ENCODE assay signal across 8 mouse cellular contexts in the genomic region with DNA sequence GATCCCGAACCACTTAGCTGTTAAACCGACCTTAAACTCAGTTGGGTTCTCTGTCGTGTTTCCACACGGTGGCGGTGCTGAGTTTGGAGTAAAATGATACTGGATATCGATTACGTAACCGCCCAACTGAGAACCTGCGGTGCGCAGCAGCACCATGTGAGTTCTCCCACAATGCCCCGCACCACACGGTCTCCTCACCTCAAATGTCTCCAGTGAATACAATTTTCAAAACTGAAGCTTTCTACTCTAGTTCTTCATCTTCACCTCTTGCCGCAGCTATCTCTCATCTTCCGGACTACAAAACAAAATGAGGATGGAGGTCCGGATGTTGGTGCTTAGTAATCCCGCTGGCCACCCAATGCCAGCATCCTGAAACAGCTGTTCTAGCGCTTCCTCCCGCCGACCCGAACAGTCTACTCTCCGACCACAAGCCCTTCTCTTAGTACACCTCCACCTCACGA. TPM values are rescaled to one million over a fixed set of nuclear protein-coding genes. Genes with fewer than 3 reads are reported as not detected.
DNase-seq lines count a peak whose midpoint lies in the region; ATAC-seq and TF ChIP-seq lines count a peak whose summit lies in the region.

No protein-coding gene starts in this region.

- TF ChIP-seq CTCF in C2C12 (IDR thresholded peaks at IDR 0.05; ENCODE audit: control insufficient read depth, insufficient read depth, insufficient read length), result peak; percentile 17
- peak; percentile 77 for TF ChIP-seq CTCF in brain, embryonic 14.5 days (IDR thresholded peaks at IDR 0.05; ENCODE audit: borderline replicate concordance, extremely low read depth, insufficient read depth, insufficient read length)
- TF ChIP-seq CTCF in midbrain, postnatal 0 days (IDR thresholded peaks at IDR 0.05), result peak; percentile 88

- no peak overlapping the region for H3K27ac ChIP-seq in heart, embryonic 11.5 days (ENCODE audit: low read depth, low read length)
- H3K27ac ChIP-seq in kidney, embryonic 15.5 days, result no peak overlapping the region
- H3K27ac ChIP-seq in limb, embryonic 15.5 days, result no peak overlapping the region
- peak overlapping the region; percentile 57 for H3K27ac ChIP-seq in midbrain, postnatal 0 days (ENCODE audit: low read depth, low read length)

- peaks cover 2% of the 10 kb centered on the region for H3K79me3 ChIP-seq in C2C12 (ENCODE audit: low read depth)

- no peaks in the 10 kb centered on the region for H3K36me3 ChIP-seq in C2C12 (ENCODE audit: control insufficient read depth, insufficient read depth)
- H3K36me3 ChIP-seq in heart, embryonic 11.5 days (ENCODE audit: control insufficient read depth, insufficient read depth, low read length), result no peaks in the 10 kb centered on the region
- no peaks in the 10 kb centered on the region for H3K36me3 ChIP-seq in kidney, embryonic 15.5 days
- H3K36me3 ChIP-seq in limb, embryonic 15.5 days, result no peaks in the 10 kb centered on the region
- H3K36me3 ChIP-seq in midbrain, postnatal 0 days (ENCODE audit: insufficient read depth, low read length), result no peaks in the 10 kb centered on the region

- peak overlapping the region; percentile 82 for H3K4me2 ChIP-seq in heart, embryonic 11.5 days
- H3K4me2 ChIP-seq in kidney, embryonic 15.5 days, result peak overlapping the region; percentile 77
- peak overlapping the region; percentile 76 for H3K4me2 ChIP-seq in limb, embryonic 15.5 days
- H3K4me2 ChIP-seq in midbrain, postnatal 0 days (ENCODE audit: low read depth, low read length, poor library complexity, severe bottlenecking), result peak overlapping the region; percentile 71

- H3K9ac ChIP-seq in heart, embryonic 11.5 days (ENCODE audit: low read depth, low read length), result peak overlapping the region; percentile 67
- no peak overlapping the region for H3K9ac ChIP-seq in kidney, embryonic 15.5 days
- H3K9ac ChIP-seq in limb, embryonic 15.5 days, result 0 out of 2 replicates have a peak overlapping the region, but pooled peaks have one; percentile 14
- H3K9ac ChIP-seq in midbrain, postnatal 0 days (replicated peaks; ENCODE audit: low read length, poor library complexity, severe bottlenecking), result peak overlapping the region; percentile 60

- ATAC-seq in erythroblast, adult 5-6 weeks (replicated peaks; ENCODE audit: low FRiP score, poor library complexity, severe bottlenecking), result peak; percentile 76
- no peak for ATAC-seq in heart, embryonic 11.5 days (replicated peaks; ENCODE audit: insufficient number of reproducible peaks, low FRiP score, low TSS enrichment)
- ATAC-seq in kidney, embryonic 15.5 days (replicated peaks; ENCODE audit: low FRiP score), result peak; percentile 67
- no peak for ATAC-seq in limb, embryonic 15.5 days (ENCODE audit: insufficient number of reproducible peaks, low FRiP score, low TSS enrichment, low read depth)
- ATAC-seq in midbrain, postnatal 0 days (ENCODE audit: low FRiP score), result peak; percentile 72

- H3K79me2 ChIP-seq in C2C12 (ENCODE audit: control insufficient read depth, insufficient read depth), result peaks cover 5% of the 10 kb centered on the region

- peak; percentile 96 for DNase-seq in brain, embryonic 14.5 days (ENCODE audit: low read depth)
- peak; percentile 95 for DNase-seq in midbrain, postnatal 0 days (ENCODE audit: low spot score)
- DNase-seq in spleen, postnatal 14 days (ENCODE audit: low spot score in 2 of 2), result peak; percentile 54 to 68

- no peak overlapping the region for H3K4me3 ChIP-seq in C2C12 (ENCODE audit: insufficient read depth, poor library complexity, severe bottlenecking)
- peak overlapping the region; percentile 49 for H3K4me3 ChIP-seq in heart, embryonic 11.5 days (ENCODE audit: low read depth, low read length)
- H3K4me3 ChIP-seq in kidney, embryonic 15.5 days (replicated peaks), result peak overlapping the region; percentile 45
- H3K4me3 ChIP-seq in limb, embryonic 15.5 days, result peak overlapping the region; percentile 46
- H3K4me3 ChIP-seq in midbrain, postnatal 0 days (ENCODE audit: low read depth, low read length), result peak overlapping the region; percentile 41

- H3K27me3 ChIP-seq in C2C12 (ENCODE audit: control insufficient read depth, insufficient read depth, insufficient read length), result no peaks in the 10 kb centered on the region
- no peaks in the 10 kb centered on the region for H3K27me3 ChIP-seq in heart, embryonic 11.5 days (ENCODE audit: control insufficient read depth, insufficient read depth, low read length)
- peaks cover 4% of the 10 kb centered on the region; the same call in 1 of the 2 replicates for H3K27me3 ChIP-seq in kidney, embryonic 15.5 days
- H3K27me3 ChIP-seq in limb, embryonic 15.5 days, result 0 out of 2 replicates have a peak, but pooled peaks cover 3% of the 10 kb centered on the region
- no peaks in the 10 kb centered on the region for H3K27me3 ChIP-seq in midbrain, postnatal 0 days (ENCODE audit: insufficient read depth, low read length)

- 2% methylated on average over 22 of the region's 22 CpGs for WGBS in heart, embryonic 11.5 days (ENCODE audit: insufficient replicate concordance)
- WGBS in kidney, embryonic 15.5 days, result 2% methylated on average over 22 of the region's 22 CpGs
- under 1% methylated on average over 22 of the region's 22 CpGs for WGBS in limb, embryonic 15.5 days
- 2% methylated on average over 22 of the region's 22 CpGs for WGBS in midbrain, postnatal 0 days

- no peaks in the 10 kb centered on the region for H3K9me3 ChIP-seq in heart, embryonic 11.5 days (replicated peaks; ENCODE audit: control insufficient read depth, low read length)
- H3K9me3 ChIP-seq in kidney, embryonic 15.5 days (replicated peaks), result no peaks in the 10 kb centered on the region
- H3K9me3 ChIP-seq in limb, embryonic 15.5 days, result no peaks in the 10 kb centered on the region
- no peaks in the 10 kb centered on the region for H3K9me3 ChIP-seq in midbrain, postnatal 0 days (ENCODE audit: low read length)

- peak; percentile 28; the same call in 1 of the 2 replicates for TF ChIP-seq POLR2A in brain, embryonic 14.5 days (IDR thresholded peaks at IDR 0.05; ENCODE audit: borderline replicate concordance, extremely low read depth, insufficient read depth, insufficient read length, poor library complexity, severe bottlenecking)

- H3K4me1 ChIP-seq in heart, embryonic 11.5 days (ENCODE audit: control insufficient read depth, insufficient read depth, low read length), result peaks cover 3% of the 10 kb centered on the region; the same call in 1 of the 2 replicates
- H3K4me1 ChIP-seq in kidney, embryonic 15.5 days, result peaks cover 4% of the 10 kb centered on the region
- peaks cover 2% of the 10 kb centered on the region; the same call in 1 of the 2 replicates for H3K4me1 ChIP-seq in limb, embryonic 15.5 days
- H3K4me1 ChIP-seq in midbrain, postnatal 0 days (ENCODE audit: insufficient read depth, low read length), result no peaks in the 10 kb centered on the region; the same call in 1 of the 2 replicates

- no peak overlapping the region for H3ac ChIP-seq in C2C12 (ENCODE audit: control insufficient read depth, insufficient read length, low read depth)

RNA-seq across cellular contexts. Expression of a gene that starts 4.5 kb away (rescaled TPM):
- polyA plus RNA-seq in C2C12 (2012; fragmentation: generic; extraction: Trizol), result 258 TPM
- polyA plus RNA-seq in brain, embryonic 14.5 days (2012; rRNA removed), result 98.9 and 145 TPM in 2 replicates
- 36.8 and 37.9 TPM in 2 replicates for total RNA-seq in erythroblast, adult 5-6 weeks (2015; ENCODE audit: low replicate concordance)
- total RNA-seq in erythroblast, adult 5-6 weeks (2017; ENCODE audit: low replicate concordance), result 25.2 and 64.4 TPM in 2 replicates
- 92.0 and 98.2 TPM in 2 replicates for polyA plus RNA-seq in heart, embryonic 11.5 days (2014; fragmentation: Nextera tagmentation; extraction: Ambion mirVana)
- polyA plus RNA-seq in kidney, embryonic 15.5 days (2015; fragmentation: Nextera tagmentation; extraction: Ambion mirVana), result 139 TPM in 2 replicates
- polyA plus RNA-seq in limb, embryonic 15.5 days (2015; fragmentation: Nextera tagmentation; extraction: Ambion mirVana), result 96.3 and 98.8 TPM in 2 replicates
- 22.2 and 34.8 TPM in 2 replicates for total RNA-seq in midbrain, postnatal 0 days (2014; rRNA removed)
- 50.5 and 50.7 TPM in 2 replicates for polyA plus RNA-seq in midbrain, postnatal 0 days (2015; fragmentation: Nextera tagmentation; extraction: Ambion mirVana)

RNA-seq across cellular contexts. Expression of a gene that starts 46.4 kb away (rescaled TPM):
- polyA plus RNA-seq in C2C12 (2012; fragmentation: generic; extraction: Trizol), result 0.48 TPM
- polyA plus RNA-seq in brain, embryonic 14.5 days (2012; rRNA removed), result 5.9 and 8.3 TPM in 2 replicates
- total RNA-seq in erythroblast, adult 5-6 weeks (2015; ENCODE audit: low replicate concordance), result 8.8 and 13.0 TPM in 2 replicates
- 12.6 and 16.9 TPM in 2 replicates for total RNA-seq in erythroblast, adult 5-6 weeks (2017; ENCODE audit: low replicate concordance)
- polyA plus RNA-seq in heart, embryonic 11.5 days (2014; fragmentation: Nextera tagmentation; extraction: Ambion mirVana), result 0.38 and 0.64 TPM in 2 replicates
- 0.69 and 0.93 TPM in 2 replicates for polyA plus RNA-seq in kidney, embryonic 15.5 days (2015; fragmentation: Nextera tagmentation; extraction: Ambion mirVana)
- 0.43 and 1.2 TPM in 2 replicates for polyA plus RNA-seq in limb, embryonic 15.5 days (2015; fragmentation: Nextera tagmentation; extraction: Ambion mirVana)
- 4.6 and 5.2 TPM in 2 replicates for total RNA-seq in midbrain, postnatal 0 days (2014; rRNA removed)
- polyA plus RNA-seq in midbrain, postnatal 0 days (2015; fragmentation: Nextera tagmentation; extraction: Ambion mirVana), result 0.50 and 0.64 TPM in 2 replicates

RNA-seq across cellular contexts. Expression of a gene that starts 53.6 kb away (rescaled TPM):
- 0.08 TPM for polyA plus RNA-seq in C2C12 (2012; fragmentation: generic; extraction: Trizol)
- 0.04 and 0.15 TPM in 2 replicates for polyA plus RNA-seq in brain, embryonic 14.5 days (2012; rRNA removed)
- not detected in 2 replicates for total RNA-seq in erythroblast, adult 5-6 weeks (2015; ENCODE audit: low replicate concordance)
- 0.34 TPM in 1 of 2 replicates, not detected in the other for total RNA-seq in erythroblast, adult 5-6 weeks (2017; ENCODE audit: low replicate concordance)
- 0.19 and 0.21 TPM in 2 replicates for polyA plus RNA-seq in heart, embryonic 11.5 days (2014; fragmentation: Nextera tagmentation; extraction: Ambion mirVana)
- 0.31 and 0.42 TPM in 2 replicates for polyA plus RNA-seq in kidney, embryonic 15.5 days (2015; fragmentation: Nextera tagmentation; extraction: Ambion mirVana)
- 0.06 and 0.22 TPM in 2 replicates for polyA plus RNA-seq in limb, embryonic 15.5 days (2015; fragmentation: Nextera tagmentation; extraction: Ambion mirVana)
- 0.14 and 4.4 TPM in 2 replicates for total RNA-seq in midbrain, postnatal 0 days (2014; rRNA removed)
- polyA plus RNA-seq in midbrain, postnatal 0 days (2015; fragmentation: Nextera tagmentation; extraction: Ambion mirVana), result 0.52 and 0.66 TPM in 2 replicates

RNA-seq across cellular contexts. Expression of a gene that starts 54.2 kb away (rescaled TPM):
- 0.04 TPM for polyA plus RNA-seq in C2C12 (2012; fragmentation: generic; extraction: Trizol)
- polyA plus RNA-seq in brain, embryonic 14.5 days (2012; rRNA removed), result 0.05 TPM in 2 replicates
- not detected in 2 replicates for total RNA-seq in erythroblast, adult 5-6 weeks (2015; ENCODE audit: low replicate concordance)
- not detected in 2 replicates for total RNA-seq in erythroblast, adult 5-6 weeks (2017; ENCODE audit: low replicate concordance)
- polyA plus RNA-seq in heart, embryonic 11.5 days (2014; fragmentation: Nextera tagmentation; extraction: Ambion mirVana), result 0.23 and 0.24 TPM in 2 replicates
- 0.62 and 1.1 TPM in 2 replicates for polyA plus RNA-seq in kidney, embryonic 15.5 days (2015; fragmentation: Nextera tagmentation; extraction: Ambion mirVana)
- 0.22 and 0.24 TPM in 2 replicates for polyA plus RNA-seq in limb, embryonic 15.5 days (2015; fragmentation: Nextera tagmentation; extraction: Ambion mirVana)
- total RNA-seq in midbrain, postnatal 0 days (2014; rRNA removed), result not detected in 2 replicates
- 0.07 TPM in 1 of 2 replicates, not detected in the other for polyA plus RNA-seq in midbrain, postnatal 0 days (2015; fragmentation: Nextera tagmentation; extraction: Ambion mirVana)

Comparison
In these comparisons a context has a peak if more than half of its experiments do, and no peak if none do; other contexts are left out.
1. CTCF ChIP-seq: peak in every context shown above with its lines; median percentile 88 in midbrain, postnatal 0 days; 77 in brain, embryonic 14.5 days; 17 in C2C12.
2. ATAC-seq: peak in erythroblast, adult 5-6 weeks (single experiment), kidney, embryonic 15.5 days (single experiment) and midbrain, postnatal 0 days (single experiment); none in heart, embryonic 11.5 days (single experiment) and limb, embryonic 15.5 days (single experiment).
3. Peak in every context shown above with its lines, with median percentiles within 50 percentile points of each other: DNase-seq and H3K4me2 ChIP-seq.